9 mouse cellular contexts compared by ENCODE assay signal in the genomic region with DNA sequence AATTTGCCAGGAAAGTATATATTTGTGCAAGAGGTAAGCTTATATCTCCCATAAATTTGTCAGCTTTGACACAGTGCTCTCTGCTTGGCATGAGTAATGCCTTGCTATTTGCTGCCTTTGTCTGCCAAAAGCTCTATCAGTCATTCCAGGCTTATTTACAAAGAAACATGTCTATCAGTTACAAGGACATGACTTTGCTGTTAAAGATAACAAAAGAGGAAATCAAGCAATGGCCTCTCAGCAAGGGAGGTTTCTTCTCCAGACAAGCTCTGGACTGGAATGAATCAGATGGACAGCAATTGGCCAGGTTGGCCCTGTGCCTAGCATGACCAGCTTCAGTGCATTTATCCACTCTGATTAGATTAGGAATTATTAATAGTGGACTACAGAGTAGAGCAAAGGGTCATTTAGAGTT.
DNase-seq lines count a peak whose midpoint lies in the region; ATAC-seq and TF ChIP-seq lines count a peak whose summit lies in the region.
"Had no signal": no experiment of that assay in that cellular context is flagged by ENCODE, and none has a peak within 500 bp of the region (broad histone marks: within the 10 kb centered on the region; RNA-seq: fewer than 3 reads in every experiment).

No protein-coding gene starts in this region.

- no peaks in the 10 kb centered on the region for H3K27me3 ChIP-seq in cerebellum, adult 2 months (ENCODE audit: control insufficient read depth, insufficient read depth, low read length)
- no peaks in the 10 kb centered on the region for H3K27me3 ChIP-seq in stomach, embryonic 16.5 days (ENCODE audit: control insufficient read depth, insufficient read depth, low read length)
- no peaks in the 10 kb centered on the region for H3K27me3 ChIP-seq in liver, postnatal 0 days (ENCODE audit: insufficient read depth, low read length)
- H3K27me3 ChIP-seq in midbrain, embryonic 13.5 days, result no peaks in the 10 kb centered on the region
- H3K27me3 ChIP-seq: embryonic facial prominence, embryonic 15.5 days had no signal

- peaks cover 18% of the 10 kb centered on the region; the same call in 1 of the 2 replicates for H3K4me1 ChIP-seq in cerebellum, adult 2 months (ENCODE audit: control insufficient read depth, insufficient read depth, low read length)
- peaks cover 15% of the 10 kb centered on the region; the same call in 1 of the 2 replicates for H3K4me1 ChIP-seq in stomach, embryonic 16.5 days (ENCODE audit: control insufficient read depth, insufficient read depth, low read length)
- no peaks in the 10 kb centered on the region for H3K4me1 ChIP-seq in liver, postnatal 0 days (ENCODE audit: insufficient read depth)
- H3K4me1 ChIP-seq in midbrain, embryonic 13.5 days (replicated peaks), result no peaks in the 10 kb centered on the region
- H3K4me1 ChIP-seq: embryonic facial prominence, embryonic 15.5 days had no signal

- no peak for TF ChIP-seq POLR2A in cerebellum, adult 2 months (IDR thresholded peaks at IDR 0.05; ENCODE audit: borderline replicate concordance, insufficient read depth, low read length)

- DNase-seq in ovary, postnatal 36 days (ENCODE audit: low spot score), result peak; percentile 57
- no peak for DNase-seq in ovary, postnatal 14 days (ENCODE audit: low spot score)
- peak; percentile 76 to 87 for DNase-seq in cerebellum, adult 2 months
- peak; percentile 34 to 35 for DNase-seq in heart, postnatal 36 days
- no peak for DNase-seq in liver, postnatal 0 days
- DNase-seq in spleen, postnatal 10 days (ENCODE audit: low spot score in 2 of 2), result no peak

- TF ChIP-seq CTCF in cerebellum, adult 2 months (IDR thresholded peaks at IDR 0.05; ENCODE audit: borderline replicate concordance, insufficient read depth, low read depth, low read length), result no peak
- no peak for TF ChIP-seq CTCF in liver, postnatal 0 days (IDR thresholded peaks at IDR 0.05; ENCODE audit: low read depth)

- H3K9ac ChIP-seq in stomach, embryonic 16.5 days (ENCODE audit: low read length), result no peak overlapping the region
- H3K9ac ChIP-seq in liver, postnatal 0 days (replicated peaks), result no peak overlapping the region
- H3K9ac ChIP-seq in midbrain, embryonic 13.5 days (replicated peaks), result no peak overlapping the region
- H3K9ac ChIP-seq: embryonic facial prominence, embryonic 15.5 days had no signal

- H3K4me2 ChIP-seq in stomach, embryonic 16.5 days (ENCODE audit: low read depth, low read length), result no peak overlapping the region
- no peak overlapping the region for H3K4me2 ChIP-seq in liver, postnatal 0 days (ENCODE audit: low read depth, low read length)
- no peak overlapping the region for H3K4me2 ChIP-seq in midbrain, embryonic 13.5 days (replicated peaks)
- H3K4me2 ChIP-seq: embryonic facial prominence, embryonic 15.5 days had no signal

- no peak overlapping the region for H3K4me3 ChIP-seq in cerebellum, adult 2 months (replicated peaks; ENCODE audit: insufficient read depth, low read depth, low read length)
- H3K4me3 ChIP-seq in stomach, embryonic 16.5 days (replicated peaks; ENCODE audit: low read length), result no peak overlapping the region
- no peak overlapping the region for H3K4me3 ChIP-seq in liver, postnatal 0 days (ENCODE audit: low read depth, low read length)
- H3K4me3 ChIP-seq in midbrain, embryonic 13.5 days (replicated peaks), result no peak overlapping the region
- H3K4me3 ChIP-seq: embryonic facial prominence, embryonic 15.5 days had no signal

- H3K27ac ChIP-seq in cerebellum, adult 2 months (ENCODE audit: insufficient read depth, low read length), result no peak overlapping the region
- peak overlapping the region; percentile 14; the same call in 1 of the 2 replicates for H3K27ac ChIP-seq in stomach, embryonic 16.5 days (ENCODE audit: low read length)
- no peak overlapping the region for H3K27ac ChIP-seq in liver, postnatal 0 days (ENCODE audit: low read depth)
- H3K27ac ChIP-seq in midbrain, embryonic 13.5 days, result no peak overlapping the region
- H3K27ac ChIP-seq: embryonic facial prominence, embryonic 15.5 days had no signal

- intact Hi-C loops in heart, postnatal 36 days (cut with DNase I), result no loop called here

- peak; percentile 71; the same call in 1 of the 2 replicates for ATAC-seq in stomach, embryonic 16.5 days (ENCODE audit: insufficient read depth, low FRiP score)
- no peak for ATAC-seq in liver, postnatal 0 days
- no peak for ATAC-seq in midbrain, embryonic 13.5 days

- TF ChIP-seq EP300 in liver, postnatal 0 days (IDR thresholded peaks at IDR 0.05; ENCODE audit: low read depth), result no peak

- H3K36me3 ChIP-seq in stomach, embryonic 16.5 days (ENCODE audit: control insufficient read depth, insufficient read depth, low read length), result no peaks in the 10 kb centered on the region
- no peaks in the 10 kb centered on the region for H3K36me3 ChIP-seq in liver, postnatal 0 days (replicated peaks; ENCODE audit: insufficient read depth, low read length)
- no peaks in the 10 kb centered on the region for H3K36me3 ChIP-seq in midbrain, embryonic 13.5 days
- H3K36me3 ChIP-seq: embryonic facial prominence, embryonic 15.5 days had no signal

- H3K9me3 ChIP-seq in stomach, embryonic 16.5 days (replicated peaks; ENCODE audit: control insufficient read depth, low read length), result no peaks in the 10 kb centered on the region
- no peaks in the 10 kb centered on the region for H3K9me3 ChIP-seq in liver, postnatal 0 days (ENCODE audit: low read length)
- no peaks in the 10 kb centered on the region for H3K9me3 ChIP-seq in midbrain, embryonic 13.5 days
- H3K9me3 ChIP-seq: embryonic facial prominence, embryonic 15.5 days had no signal

Comparison
In these comparisons a context has a peak if more than half of its experiments do, and no peak if none do; other contexts are left out.
1. DNase-seq: peak in ovary, postnatal 36 days (single experiment), cerebellum, adult 2 months (2 of 2) and heart, postnatal 36 days (2 of 2); none in ovary, postnatal 14 days (single experiment), liver, postnatal 0 days (single experiment) and spleen, postnatal 10 days (0 of 2).